Mouse (Mus musculus) hindbrain, postnatal 0 days (tissue): Measurements from ENCODE around the gene Nutm1. TPM values are rescaled to one million over a fixed set of nuclear protein-coding genes. Genes with fewer than 3 reads are reported as not detected.

ENCODE experiments used
- ATAC-seq: fragments of 200-750 bp; cut with Nextera tagmentation; 2 replicates; pipeline ENCODE4 v1.8.0; 2017; ENCODE audit warnings: mild to moderate bottlenecking, moderate TSS enrichment, moderate library complexity
- DNase-seq: peaks from one replicate; pipeline ENCODE4 v3.0.0-alpha.2; 2015; ENCODE audit warnings: low spot score
- H3K27ac ChIP-seq: fragments of 300-500 bp; sonication (generic); 2 replicates; pipeline ENCODE4 v1.5.1; 2014; ENCODE audit warnings: mild to moderate bottlenecking
- H3K27me3 ChIP-seq: fragments of 300-500 bp; sonication (generic); 2 replicates; pipeline ENCODE4 v1.6.1; 2014; ENCODE audit warnings: low read length, mixed read lengths; ENCODE audit not compliant: insufficient read depth
- H3K36me3 ChIP-seq: fragments of 300-500 bp; sonication (generic); 2 replicates; pipeline ENCODE4 v1.6.1; 2014; ENCODE audit warnings: low read length, mixed read lengths; ENCODE audit not compliant: insufficient read depth
- H3K4me1 ChIP-seq: fragments of 300-500 bp; sonication (generic); 2 replicates; pipeline ENCODE4 v1.6.1; 2014; ENCODE audit warnings: antibody characterized with exemption, low read length, mixed read lengths; ENCODE audit not compliant: insufficient read depth
- H3K4me2 ChIP-seq: fragments of 300-500 bp; sonication (generic); 2 replicates; pipeline ENCODE4 v1.6.1; 2014; ENCODE audit warnings: low read depth, mild to moderate bottlenecking, low read length, moderate library complexity, mixed read lengths
- H3K4me3 ChIP-seq: fragments of 300-500 bp; sonication (generic); 2 replicates; pipeline ENCODE4 v1.5.1; 2014; ENCODE audit warnings: low read length
- H3K9ac ChIP-seq: fragments of 300-500 bp; sonication (generic); replicated peaks from 2 replicates; pipeline ENCODE4 v1.6.1; 2014; ENCODE audit warnings: mild to moderate bottlenecking, low read length, moderate library complexity, mixed read lengths
- H3K9me3 ChIP-seq: fragments of 300-500 bp; sonication (generic); 2 replicates; pipeline ENCODE4 v1.6.1; 2016; ENCODE audit warnings: low read length, mixed read lengths
- CTCF ChIP-seq: IDR thresholded peaks from 2 replicates; pipeline ENCODE4 v1.5.1; 2016; ENCODE audit warnings: antibody characterized with exemption, control low read depth, low read depth
- WGBS: fragments of 180-500 bp; shearing (Covaris S2); extraction: QIAGEN DNeasy Blood & Tissue Kit; methylation state at CpG from one replicate; pipeline ENCODE4 v1.1.7; 2014; 5-methylcytosine and 5-hydroxymethylcytosine counted together
- polyA plus RNA-seq: library from polyadenylated mRNA; unstranded; fragments of >200 nt; fragmentation: Nextera tagmentation; extraction: Ambion mirVana; gene quantifications from 2 replicates; pipeline ENCODE4 v1.2.1, GENCODE M21; 2015
- total RNA-seq: library from RNA; depleted of rRNA; stranded (reverse); fragments of >200 nt; gene quantifications from 2 replicates; pipeline ENCODE4 v1.2.3, GENCODE M21; 2014

The Nutm1 gene
- total and polyA plus RNA-seq, 2 experiments from 2014 or later = 0.05 to 0.11 TPM

DNA sequence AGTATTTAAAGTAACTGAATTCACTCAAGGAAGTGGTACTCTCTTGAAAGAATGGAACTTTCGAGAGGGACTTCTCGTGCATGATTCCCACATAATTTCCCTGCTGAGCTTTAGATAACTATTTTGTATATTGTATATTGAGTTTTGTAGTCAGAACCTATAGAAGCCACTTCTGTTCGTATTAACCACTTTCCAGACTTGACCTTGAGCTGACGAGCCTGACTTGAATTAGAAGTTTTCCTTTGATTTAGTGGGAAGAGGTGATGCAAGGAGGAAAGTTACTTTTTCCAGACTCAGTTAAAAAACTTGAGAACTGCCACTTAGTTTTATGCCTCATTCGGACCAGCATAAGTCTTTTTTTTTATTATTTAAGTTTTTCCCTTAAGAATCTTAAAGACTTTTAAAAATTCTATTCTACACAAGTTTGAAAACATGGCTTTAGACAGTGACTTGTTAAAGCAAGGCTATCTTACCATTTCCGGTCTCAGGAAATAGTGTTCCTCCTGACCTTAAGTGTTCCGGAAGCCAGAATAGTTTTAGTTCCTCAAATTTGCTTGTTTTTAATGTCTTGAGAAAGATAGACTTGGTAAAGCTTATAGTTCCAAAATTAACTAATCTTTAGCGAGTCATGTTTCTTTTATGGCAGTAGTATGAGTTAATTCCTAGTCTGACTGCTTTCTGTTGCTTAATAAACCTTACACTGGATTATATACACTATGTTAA lies 8.6 kb upstream of the Nutm1 start:
- Histone ChIP-seq H3K4me1 (peaks cover 20% of the 10 kb centered on the region), H3K27me3 (no peaks in the 10 kb centered on the region), H3K4me3 (peak overlapping the region; percentile 87), H3K36me3 (no peaks in the 10 kb centered on the region), H3K9me3 (no peaks in the 10 kb centered on the region), H3K27ac (no peak overlapping the region), H3K9ac (no peak overlapping the region; the same call in 1 of the 2 replicates), H3K4me2 (peak overlapping the region; percentile 87)
- WGBS = 68% methylated on average over 8 of the region's 8 CpGs
- ATAC-seq (no peak), DNase-seq (no peak)
- TF ChIP-seq CTCF = no peak

DNA sequence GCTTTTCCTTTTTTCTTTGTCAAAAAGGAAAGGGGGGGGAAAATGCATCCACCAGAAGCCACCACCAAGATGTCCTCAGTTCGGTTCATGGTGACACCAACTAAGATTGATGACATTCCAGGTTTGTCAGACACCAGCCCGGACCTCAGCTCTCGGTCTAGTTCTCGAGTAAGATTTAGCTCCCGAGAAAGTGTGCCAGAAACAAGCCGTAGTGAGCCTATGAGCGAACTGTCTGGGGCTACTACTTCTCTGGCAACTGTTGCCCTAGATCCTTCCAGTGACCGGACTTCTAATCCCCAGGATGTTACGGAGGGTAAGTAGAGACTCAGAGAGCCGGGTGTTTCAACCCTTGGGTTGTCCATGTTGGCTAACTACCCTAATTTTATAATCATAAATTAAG lies 7.7 kb upstream of the Nutm1 start:
- ATAC-seq (no peak), DNase-seq (peak; percentile 27)
- peak overlapping the region; percentile 96; the same call in 1 of the 2 replicates for H3K27ac ChIP-seq
- peak overlapping the region; percentile 85 for H3K9ac ChIP-seq
- H3K36me3 ChIP-seq = no peaks in the 10 kb centered on the region
- 19% methylated on average over 10 of the region's 10 CpGs for WGBS
- peaks cover 22% of the 10 kb centered on the region for H3K4me1 ChIP-seq
- no peaks in the 10 kb centered on the region for H3K27me3 ChIP-seq
- no peak for TF ChIP-seq CTCF
- H3K4me2 ChIP-seq = peak overlapping the region; percentile 87
- no peaks in the 10 kb centered on the region for H3K9me3 ChIP-seq
- peak overlapping the region; percentile 87 for H3K4me3 ChIP-seq

DNA sequence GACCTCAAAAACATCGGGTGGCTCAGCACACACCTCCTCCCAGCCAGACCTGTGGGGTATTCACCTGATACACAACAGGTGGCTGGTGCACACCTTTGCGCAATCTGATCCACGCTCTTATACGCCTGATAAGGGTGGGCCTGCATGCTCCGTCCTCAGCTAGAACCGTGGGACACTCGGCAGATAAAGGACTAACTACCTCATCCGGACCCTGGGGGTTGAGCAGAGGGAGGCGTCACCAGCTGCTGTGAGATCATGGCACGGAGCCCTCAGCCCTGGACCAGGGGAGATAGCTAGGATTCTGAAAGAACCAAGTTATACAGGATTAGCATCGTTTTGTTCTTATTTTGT lies 7.1 kb upstream of the Nutm1 start, which contains the start of gene Gm21985:
Gene Gm21985, plus strand, starts transcription at position 73 of the 351 bp plus-strand sequence.
- H3K4me3 ChIP-seq = peak within 1 kb of the TSS; percentile 87
- H3K36me3 ChIP-seq = no peaks in the 10 kb centered on the region
- peak; percentile 63 for DNase-seq
- peak within 1 kb of the TSS; percentile 87 for H3K4me2 ChIP-seq
- under 1% methylated on average over 11 of the region's 11 CpGs for WGBS
- TF ChIP-seq CTCF = no peak
- H3K27me3 ChIP-seq = no peaks in the 10 kb centered on the region
- peaks cover 22% of the 10 kb centered on the region for H3K4me1 ChIP-seq
- peak within 1 kb of the TSS; percentile 85 for H3K9ac ChIP-seq
- ATAC-seq = peak; percentile 38
- H3K9me3 ChIP-seq = no peaks in the 10 kb centered on the region
- H3K27ac ChIP-seq = peak within 1 kb of the TSS; percentile 96

DNA sequence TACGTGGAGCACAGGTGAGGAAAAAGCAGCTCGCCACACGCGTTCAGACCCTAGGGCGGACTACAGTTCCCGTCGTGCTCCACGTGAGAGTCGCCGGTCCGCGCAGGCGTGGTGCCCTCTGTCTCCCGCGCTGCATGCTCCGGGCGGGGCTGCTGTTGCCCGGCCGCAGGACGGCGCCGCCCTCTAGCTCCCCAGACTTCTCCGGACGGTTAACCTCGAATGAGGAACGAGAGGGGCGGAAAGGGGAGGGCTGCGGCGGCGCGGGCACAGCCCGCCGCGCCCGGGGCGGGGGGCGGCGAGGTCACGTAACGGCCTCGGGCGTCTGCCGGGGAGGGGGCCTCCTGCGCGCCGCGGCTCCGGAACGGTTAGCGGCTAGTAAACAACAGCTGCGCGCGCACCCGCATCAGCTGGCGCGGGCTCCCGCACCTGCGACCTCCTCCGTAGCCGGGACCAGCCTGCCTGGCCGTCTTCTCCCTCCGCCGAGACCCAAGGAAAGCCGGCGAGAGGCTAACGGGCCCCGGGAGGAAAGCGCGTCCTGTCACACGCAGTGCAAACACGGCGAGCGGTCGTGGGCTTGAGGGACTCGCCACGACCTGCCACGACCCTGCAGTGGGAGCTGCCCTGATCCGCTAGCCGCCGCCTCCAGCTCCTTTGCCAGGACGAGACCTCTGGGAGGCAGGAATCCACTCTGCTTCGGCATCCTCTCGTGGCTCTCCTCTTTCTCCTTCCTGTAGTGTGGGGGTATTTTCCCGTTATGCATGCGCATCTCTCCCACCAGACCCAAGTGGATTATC lies 6.6 kb upstream of the Nutm1 start, which contains the start of gene Slc12a6:
Gene Slc12a6, plus strand, starts transcription at position 378 of the 794 bp plus-strand sequence.
- H3K4me2 ChIP-seq = peak within 1 kb of the TSS; percentile 87
- H3K9me3 ChIP-seq = no peaks in the 10 kb centered on the region
- H3K36me3 ChIP-seq = no peaks in the 10 kb centered on the region
- no peak for TF ChIP-seq CTCF
- no peaks in the 10 kb centered on the region for H3K27me3 ChIP-seq
- peak within 1 kb of the TSS; percentile 96 for H3K27ac ChIP-seq
- peak; percentile 95 for ATAC-seq
- WGBS = under 1% methylated on average over 76 of the region's 85 CpGs
- DNase-seq = peak; percentile 94
- H3K9ac ChIP-seq = peak within 1 kb of the TSS; percentile 85
- peaks cover 22% of the 10 kb centered on the region for H3K4me1 ChIP-seq
- peak within 1 kb of the TSS; percentile 87 for H3K4me3 ChIP-seq

DNA sequence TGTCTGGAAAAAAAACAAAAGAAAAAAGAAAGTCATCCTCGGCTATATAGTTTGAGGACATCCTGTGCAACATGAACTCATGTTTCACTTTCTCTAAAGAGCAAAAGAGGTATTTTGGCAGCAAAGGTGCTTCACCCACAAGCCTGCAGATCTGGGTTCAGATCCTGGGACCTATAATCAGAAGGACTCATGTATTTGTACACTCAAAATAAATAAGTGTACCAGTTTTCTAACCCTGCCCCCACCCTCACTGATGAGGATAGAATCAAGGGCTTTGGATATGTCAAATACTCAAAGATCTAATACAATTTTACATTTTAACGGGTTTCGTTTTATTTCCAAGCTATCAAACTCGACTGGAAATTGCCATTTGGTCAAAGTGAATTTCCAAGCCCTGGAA lies 5.3 kb upstream of the Nutm1 start:
- no peak overlapping the region for H3K27ac ChIP-seq
- H3K4me3 ChIP-seq = no peak overlapping the region
- H3K27me3 ChIP-seq = no peaks in the 10 kb centered on the region
- 80% methylated on average over 4 of the region's 4 CpGs for WGBS
- no peaks in the 10 kb centered on the region for H3K9me3 ChIP-seq
- no peak overlapping the region for H3K9ac ChIP-seq
- no peak for TF ChIP-seq CTCF
- ATAC-seq (no peak), DNase-seq (no peak)
- no peak overlapping the region for H3K4me2 ChIP-seq
- H3K4me1 ChIP-seq = peaks cover 19% of the 10 kb centered on the region
- H3K36me3 ChIP-seq = no peaks in the 10 kb centered on the region

DNA sequence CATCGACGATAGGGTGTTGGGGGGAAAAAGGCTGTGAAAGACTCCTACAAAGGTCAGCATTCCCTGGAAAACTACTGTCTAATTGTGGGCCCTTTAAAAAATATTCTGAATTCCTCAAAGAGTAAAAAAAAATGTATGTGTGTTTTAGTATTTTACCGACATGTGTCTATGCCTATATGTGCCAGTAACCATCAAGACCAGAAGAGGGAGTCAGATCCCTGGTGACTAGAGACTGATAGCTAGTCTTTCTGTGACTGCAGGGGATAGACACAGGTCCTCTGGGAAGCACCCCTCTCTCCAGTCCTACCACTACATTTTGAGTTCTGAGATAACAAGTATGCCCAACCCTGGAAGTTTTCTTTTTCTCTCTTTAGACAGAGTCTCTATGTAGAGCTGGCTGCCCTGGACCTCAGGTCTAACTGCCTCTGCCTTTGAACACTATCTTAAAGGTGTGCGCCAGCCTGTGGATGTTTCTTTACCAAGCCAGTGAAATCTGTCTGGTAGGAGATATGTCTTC lies 3.7 kb upstream of the Nutm1 start:
- TF ChIP-seq CTCF = peak; percentile 47
- Histone ChIP-seq H3K4me1 (peaks cover 19% of the 10 kb centered on the region), H3K36me3 (no peaks in the 10 kb centered on the region), H3K9ac (peak overlapping the region; percentile 63), H3K27me3 (no peaks in the 10 kb centered on the region), H3K9me3 (no peaks in the 10 kb centered on the region), H3K4me2 (peak overlapping the region; percentile 72), H3K27ac (peak overlapping the region; percentile 80; the same call in 1 of the 2 replicates), H3K4me3 (peak overlapping the region; percentile 61)
- DNase-seq (no peak), ATAC-seq (no peak)
- 32% methylated on average over 4 of the region's 4 CpGs for WGBS
